Mouse (Mus musculus) cerebellum, postnatal 36 days (tissue): ENCODE data around the gene Ralgapa2.

Source experiments
- DNase-seq, 2 experiments: peaks; one replicate each; pipeline ENCODE4 v3.0.0; 2021 to 2022; ENCODE audit warnings: mixed read lengths in 2 of 2

Gene Ralgapa2

DNA sequence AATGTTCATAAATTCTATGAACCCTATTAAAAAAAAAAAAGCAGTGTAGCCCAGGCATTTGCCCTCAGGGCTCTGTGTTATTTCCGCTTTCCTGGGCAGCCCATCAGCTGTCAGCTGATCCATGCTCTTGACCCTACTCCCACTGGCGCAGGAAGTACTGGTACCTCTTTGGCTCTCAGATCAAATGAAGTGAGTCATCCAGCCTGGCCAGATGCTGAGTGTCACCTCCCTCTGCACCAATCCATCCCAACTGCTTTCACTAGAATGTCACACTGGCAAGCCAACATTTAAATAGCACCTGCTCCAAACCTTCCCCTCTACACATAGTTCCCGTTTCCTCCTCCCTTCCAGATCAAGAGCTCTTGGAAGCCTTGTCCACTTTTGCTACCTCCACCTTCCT is 84.8 kb downstream of the Ralgapa2 start:
- no peak for DNase-seq

DNA sequence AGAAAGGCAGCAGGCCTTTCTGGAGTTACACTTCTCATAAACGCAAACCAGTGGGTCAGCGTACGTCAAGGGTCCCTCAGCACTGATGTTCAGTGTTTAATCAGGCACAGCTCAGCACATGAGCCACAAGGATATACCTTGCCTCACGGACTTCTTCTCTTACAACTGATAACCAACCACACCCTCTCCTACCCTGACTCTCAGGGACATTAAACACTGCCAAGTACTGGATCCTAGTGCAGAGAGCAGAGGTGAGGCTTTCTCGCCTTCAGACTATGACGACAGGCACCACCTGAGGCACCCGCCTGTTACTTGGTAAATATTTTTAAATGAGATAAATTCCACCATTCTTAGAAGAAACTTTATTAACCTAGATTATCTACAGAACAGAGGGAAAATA is 85.8 kb downstream of the Ralgapa2 start:
- no peak for DNase-seq

DNA sequence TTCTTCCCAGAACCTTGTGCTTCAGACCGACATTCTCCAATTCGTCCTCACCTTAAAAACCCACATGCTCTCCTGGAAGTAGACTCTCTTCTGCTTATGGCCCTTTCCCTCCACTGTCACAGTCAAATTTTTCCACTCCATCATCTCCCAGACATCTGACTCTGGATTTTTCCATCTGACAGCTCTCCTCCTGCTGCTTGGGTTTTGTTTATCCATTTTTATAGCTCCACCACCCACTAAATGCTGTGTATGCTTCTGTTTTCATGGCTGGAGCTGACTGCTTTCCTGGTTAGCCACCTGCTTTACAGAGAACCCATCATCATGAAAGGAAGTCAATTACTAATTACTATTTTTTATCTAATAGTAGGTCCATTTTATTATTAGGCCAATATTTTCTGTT is 86.9 kb downstream of the Ralgapa2 start:
- DNase-seq: no peak

DNA sequence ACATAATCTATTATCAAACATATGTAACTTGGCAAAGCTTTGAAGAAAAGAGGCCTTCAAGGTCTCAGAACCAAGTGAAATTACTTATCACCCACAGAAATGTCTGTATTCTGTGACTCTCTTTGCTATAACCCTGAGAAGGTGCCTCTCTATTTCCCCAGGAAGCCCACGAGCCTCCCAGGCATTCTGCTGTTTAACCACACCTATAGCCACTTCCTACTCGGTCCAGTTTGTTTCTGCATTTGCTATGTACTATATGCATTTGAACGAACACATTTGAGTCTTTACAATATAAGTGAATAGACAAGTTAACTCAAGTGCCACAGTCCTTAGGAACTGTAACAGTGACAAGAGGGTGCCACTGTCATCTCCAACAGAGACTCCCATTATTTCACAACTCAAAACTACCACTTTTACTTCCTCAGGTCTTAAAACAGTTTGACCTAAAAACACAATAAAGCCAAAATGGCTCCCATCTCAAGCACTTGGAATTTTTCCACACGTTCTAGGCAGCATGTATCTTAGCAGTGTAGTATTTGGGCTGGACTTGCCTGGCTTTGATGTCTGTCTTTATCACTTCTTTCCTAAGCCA is 88.3 kb downstream of the Ralgapa2 start:
- DNase-seq: no peak

DNA sequence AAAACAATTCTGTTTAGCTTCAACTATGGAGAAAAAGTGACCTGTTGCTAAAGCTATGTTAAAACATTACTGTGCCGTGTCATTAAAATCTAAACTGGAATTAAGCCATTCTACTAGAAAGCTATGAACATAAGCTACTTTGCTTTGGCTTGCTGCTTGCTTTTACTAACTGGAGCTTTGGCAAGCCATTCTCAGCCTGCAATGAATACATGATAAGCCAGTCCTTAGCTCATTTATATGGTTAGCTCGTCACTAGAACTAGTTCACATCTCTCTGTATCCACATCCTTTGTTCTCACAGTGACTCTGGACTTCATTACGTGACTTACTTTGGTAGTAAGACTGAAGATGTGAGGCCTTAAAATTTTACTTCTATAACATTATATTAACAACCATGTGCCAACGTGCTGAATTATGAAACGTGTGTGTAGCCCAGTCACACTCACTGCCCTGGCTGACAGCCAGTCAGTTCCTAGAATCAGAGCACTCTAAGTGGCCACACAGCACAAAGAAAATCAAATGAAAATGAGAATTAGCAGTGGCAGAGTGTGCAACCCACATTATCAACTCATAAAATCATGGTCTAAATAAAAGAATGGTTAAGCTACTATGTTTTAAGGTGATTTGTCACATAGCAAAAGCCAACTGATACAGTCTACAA is 89.0 kb downstream of the Ralgapa2 start:
- no peak for DNase-seq

DNA sequence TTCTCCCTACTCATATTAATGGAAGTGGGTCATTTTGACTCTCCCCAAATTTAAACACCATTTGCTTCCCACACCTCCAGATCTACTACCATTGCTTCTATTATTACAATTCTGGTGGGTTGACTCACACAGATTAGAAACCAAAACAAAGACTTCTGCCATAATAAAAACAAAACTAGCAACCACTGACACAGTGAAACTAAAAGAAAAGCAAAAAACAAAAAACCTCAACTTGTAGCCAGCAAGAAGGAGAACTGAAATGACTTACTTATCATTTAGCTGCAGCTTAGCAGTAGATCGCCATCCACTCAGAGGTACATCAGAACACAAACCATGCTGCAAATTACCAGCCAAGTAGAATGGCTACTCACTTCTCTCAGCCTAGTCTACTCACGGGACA is 95.9 kb downstream of the Ralgapa2 start:
- DNase-seq: no peak

DNA sequence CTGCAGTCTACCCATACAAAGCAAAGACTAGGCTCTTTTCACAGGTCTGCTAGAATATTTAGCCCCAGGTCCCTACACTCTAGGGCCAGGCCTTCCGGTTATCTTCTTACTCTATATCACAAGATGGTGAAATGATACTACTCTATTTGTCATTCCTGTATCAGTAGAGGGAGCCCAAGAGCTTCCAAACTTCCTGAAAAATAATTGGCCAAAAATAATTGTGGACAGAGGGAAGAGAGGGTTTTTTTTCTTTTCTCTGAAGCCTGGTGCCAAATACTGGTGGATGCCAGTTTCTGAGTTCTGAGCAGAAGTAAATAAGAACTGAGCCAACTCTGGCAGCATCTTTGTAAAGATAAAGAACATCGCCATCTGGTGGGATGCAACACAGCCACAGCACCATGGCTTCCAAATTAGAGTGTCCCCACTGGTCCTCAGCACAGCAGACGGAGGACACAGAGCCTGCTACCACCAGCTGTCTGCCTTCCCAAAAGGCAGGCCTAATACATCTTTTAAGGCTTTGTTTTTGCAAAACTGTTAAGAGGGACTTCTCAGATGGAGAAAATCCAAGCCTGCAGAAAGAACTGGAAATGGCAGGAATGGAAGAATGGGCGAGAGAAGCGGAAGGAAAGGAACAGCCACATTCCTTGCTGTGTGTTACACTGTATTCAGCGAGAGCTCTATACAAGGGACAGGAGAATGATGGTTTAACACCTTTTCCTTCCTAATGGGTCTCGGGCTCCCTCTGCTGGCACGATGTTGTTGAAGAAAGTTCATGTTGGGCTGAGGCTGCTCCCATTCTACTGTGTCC is 97.5 kb downstream of the Ralgapa2 start:
- peak; percentile 84 to 88 for DNase-seq

DNA sequence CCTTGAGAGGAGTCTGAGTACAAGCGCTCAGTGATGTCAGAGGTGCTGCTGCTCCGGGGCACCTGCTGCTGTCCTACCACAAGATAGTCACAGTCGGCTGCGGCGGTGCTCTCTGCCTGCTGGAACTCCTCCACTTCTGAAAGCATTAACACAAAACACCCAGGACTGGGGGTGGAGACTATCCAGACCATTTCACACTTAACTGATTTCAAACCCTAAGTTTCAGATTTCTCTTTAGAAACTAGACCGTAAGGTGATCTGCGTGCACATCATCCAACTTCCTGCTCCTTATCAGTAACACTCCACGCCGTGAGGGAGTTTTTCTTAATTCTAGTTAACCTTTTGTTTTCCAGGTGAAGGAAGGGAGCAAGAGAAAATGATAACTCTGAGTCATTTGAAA is 99.4 kb downstream of the Ralgapa2 start:
- no peak for DNase-seq

DNA sequence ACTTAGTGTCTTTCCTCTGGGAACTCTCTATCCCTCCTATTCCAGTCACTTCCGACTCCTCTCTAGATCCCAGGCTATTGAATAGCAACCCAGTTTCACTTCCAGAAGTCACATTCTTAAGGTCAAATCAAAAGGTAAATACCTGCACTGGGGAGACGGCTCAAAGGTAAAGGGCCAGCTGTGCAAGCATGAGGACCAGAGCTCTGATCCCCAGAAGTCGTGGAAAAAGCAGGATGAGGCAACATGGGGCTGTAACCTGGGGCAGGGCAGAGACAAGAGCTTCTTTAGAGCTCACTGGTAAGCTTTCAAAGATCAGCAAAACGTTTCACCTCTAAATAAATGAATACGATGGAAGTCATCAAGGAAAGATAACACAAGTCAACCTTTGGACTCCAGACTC is 100.2 kb downstream of the Ralgapa2 start:
- DNase-seq: no peak

DNA sequence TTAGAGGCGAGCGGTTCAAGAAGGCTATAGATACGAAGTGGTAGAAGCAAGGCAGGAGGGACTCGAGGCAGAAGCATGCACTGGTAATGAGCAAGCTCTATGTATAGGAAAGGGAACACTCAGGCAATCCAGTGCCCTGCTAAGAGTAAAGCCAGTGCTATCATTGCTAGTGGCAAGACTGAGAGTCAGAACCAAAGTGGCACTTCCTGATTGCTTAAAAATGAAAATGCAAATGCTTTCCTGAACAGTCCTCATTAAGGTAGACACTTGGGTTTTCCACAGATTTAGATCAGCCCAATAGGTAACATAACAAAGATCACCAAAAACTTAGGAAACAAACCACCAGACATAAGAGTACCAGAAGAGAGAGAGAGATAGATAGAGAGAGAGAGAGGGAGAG is 105.1 kb downstream of the Ralgapa2 start:
- no peak for DNase-seq

DNA sequence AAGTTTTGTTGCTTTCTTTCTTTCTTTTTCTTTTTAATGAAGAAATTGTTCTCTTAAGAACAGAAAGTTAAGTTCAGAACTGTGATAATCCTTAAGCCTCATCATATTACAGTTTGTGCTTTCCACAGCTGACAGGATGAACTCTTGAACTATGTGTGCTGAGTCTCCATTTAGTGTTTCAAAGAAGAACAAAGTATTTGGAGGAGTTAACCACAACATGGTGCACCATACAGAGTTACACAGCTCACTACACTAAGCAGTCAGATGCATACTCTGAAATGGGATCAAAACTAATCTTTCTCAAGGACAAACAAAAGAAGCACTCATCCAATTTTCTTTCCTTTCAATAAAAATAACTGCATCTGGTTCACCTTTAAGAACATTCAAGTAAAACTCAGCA is 110.6 kb downstream of the Ralgapa2 start:
- no peak for DNase-seq

DNA sequence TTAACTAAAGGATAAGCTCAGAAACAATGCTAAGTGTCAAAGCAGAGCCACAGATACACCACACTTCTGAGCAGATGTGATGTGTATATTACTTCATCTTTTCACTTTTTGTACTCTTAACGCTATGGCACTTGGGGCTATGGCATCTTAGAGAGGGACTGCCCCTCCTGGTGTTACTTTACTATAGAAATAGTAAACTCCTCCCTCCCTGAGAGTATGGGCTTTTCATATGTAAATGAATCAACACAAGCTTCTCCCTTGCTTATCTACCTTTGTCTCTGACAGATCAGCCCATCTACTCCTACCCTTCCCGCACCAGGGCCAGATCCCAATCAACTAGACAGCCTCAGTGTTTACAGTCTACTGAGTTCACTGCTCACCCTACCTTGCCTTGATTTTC is 111.4 kb downstream of the Ralgapa2 start:
- no peak for DNase-seq

DNA sequence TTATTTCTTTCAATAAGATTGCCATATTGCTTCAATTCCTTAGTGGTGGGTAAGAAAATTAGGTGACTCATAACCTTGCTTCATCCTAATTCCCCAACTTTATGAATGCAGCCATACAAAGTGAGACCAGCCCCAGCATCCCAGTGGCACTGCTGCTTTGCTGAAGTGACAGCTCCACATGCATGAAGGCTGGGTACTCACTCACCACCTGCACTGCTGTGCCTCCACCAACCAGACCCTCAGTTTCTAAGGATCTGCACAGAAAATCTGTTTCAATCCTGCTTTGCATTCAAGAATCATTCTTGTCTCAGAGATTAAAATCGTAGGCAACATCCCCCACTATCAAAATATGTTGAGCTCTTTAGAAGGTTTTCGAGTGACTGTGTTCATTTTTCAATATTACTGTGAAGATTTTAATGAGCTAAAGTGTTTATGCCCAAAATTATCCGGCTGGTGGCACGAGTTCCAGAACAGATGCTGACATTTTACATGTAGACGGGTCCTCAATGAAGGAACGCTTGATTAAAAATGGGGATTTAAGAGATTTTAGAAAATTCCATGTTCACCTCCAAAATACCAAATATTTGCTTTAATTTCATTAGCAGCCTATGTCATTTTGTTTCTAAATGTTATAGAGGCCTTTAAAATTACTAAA is 113.8 kb downstream of the Ralgapa2 start:
- DNase-seq: no peak

DNA sequence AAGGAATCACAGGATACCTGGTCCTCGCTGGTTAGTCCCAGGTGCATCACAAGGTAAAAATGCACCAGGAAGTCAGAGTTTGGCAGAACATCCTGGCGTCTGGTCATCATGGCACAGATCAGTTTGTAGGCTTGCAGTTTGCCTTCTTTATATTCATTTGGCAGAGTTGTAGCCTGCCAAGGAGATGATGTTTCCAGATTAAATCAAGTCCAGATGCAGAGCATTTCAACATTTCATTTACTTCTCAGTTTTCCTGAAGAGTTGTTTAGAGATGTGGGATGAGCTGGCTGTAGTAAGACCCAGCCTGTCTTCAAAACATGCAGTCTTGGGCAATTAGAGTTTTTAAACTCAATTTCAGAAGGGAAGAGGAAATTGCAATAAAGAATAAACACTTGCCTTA is 124.9 kb downstream of the Ralgapa2 start:
- no peak for DNase-seq

DNA sequence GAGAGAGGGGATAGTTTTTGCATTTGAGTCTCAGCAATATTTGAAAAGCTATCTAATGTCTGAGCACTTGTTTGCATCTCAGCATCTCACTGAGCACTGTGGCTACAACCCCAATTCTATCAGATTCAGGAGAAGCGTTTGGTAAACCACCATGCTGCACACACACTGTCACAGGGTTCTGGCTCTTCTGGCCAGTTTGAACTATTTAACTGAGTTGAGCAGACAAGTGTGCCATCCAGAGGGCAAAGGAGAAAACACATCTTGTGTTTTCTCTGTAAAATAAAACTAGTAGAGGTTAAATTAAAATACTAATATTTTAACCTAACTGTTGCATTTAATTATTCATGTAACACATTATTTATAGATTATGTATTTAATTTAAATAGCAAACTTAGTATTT is 127.6 kb downstream of the Ralgapa2 start:
- no peak for DNase-seq

DNA sequence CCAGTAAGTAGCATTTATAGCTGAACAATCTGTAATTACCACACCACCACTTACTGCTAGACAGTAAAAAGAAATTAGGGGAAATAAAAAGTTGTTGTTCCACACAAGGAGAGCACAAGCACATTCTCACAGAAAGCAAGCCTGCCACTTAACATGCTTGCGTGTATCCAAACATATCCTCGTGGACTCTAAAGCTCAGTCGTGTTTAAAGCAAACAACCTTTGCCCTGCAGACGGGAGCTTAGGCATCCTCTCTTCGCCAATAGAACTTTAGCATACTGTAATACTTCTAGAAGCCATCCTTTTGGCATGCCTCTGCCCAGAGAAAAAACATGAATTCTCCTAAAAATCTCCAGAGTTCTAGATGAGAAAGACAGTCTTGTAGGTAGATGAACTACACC is 135.9 kb downstream of the Ralgapa2 start:
- DNase-seq: no peak

DNA sequence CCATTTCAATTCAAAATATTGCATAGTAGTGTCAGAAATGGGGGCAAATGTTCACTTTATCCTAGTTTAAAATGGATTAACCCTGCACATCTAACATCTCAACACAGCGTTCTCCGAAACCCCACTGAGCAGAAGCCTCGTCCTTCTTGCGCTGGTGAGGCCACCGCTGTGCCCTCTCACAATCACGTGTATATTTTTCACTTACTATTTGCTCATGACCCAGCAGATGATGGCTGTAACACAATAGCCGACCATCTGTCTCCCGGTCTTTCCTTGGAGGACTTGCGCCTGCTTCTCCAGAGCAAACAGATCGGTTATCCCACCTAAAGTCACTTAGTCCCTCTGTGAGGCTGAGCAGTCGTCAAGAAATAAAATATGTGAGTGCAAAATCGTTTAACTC is 146.0 kb downstream of the Ralgapa2 start:
- peak; percentile 33 to 41 for DNase-seq

DNA sequence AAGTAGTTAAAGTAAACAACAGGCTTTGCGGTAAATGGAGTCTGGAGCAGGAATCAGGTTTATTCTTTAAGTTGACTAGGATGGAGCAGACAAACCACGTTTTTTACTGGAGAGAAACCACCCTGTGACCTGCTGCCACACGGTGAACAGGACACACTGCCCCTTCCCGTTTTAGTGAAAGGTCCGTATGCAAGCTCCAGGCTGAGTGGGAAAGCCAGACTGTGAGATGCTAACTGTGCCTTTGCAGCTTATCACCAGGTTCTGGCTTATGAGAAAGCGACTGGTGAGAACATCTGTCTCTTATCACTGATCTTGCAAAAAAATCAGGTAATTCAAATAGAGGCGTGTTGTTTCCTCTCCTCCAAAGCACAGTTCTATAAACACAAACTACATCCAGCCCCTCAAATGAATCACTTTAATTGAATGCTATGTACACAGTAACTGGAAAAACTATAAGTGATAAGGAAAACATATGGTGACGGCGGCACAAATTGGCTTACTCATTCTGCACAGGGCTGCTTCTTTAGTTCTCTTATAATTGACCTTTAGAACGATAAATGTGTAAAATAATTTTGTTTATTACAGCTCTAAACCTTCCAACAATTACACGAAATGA is 146.7 kb downstream of the Ralgapa2 start:
- DNase-seq: no peak

DNA sequence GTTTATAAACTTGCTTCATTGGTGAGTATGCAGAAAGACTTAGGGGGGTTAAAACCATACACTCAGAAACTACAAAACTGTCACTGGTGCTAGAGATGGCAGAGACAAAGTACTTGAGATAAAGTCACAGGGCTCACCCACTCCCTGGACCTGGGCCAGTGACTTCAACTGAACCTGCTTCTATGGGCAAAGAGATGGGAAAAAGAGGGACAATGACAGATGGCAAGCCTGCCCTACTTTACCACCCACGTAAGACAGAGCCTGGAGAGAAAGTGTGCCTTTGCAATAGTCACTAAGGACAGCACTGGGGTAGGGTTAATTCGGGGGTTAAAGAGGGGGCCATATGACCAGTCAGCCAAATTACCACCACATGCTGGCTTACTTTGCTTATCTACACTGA is 148.7 kb downstream of the Ralgapa2 start:
- DNase-seq: peak; percentile 69 to 72

DNA sequence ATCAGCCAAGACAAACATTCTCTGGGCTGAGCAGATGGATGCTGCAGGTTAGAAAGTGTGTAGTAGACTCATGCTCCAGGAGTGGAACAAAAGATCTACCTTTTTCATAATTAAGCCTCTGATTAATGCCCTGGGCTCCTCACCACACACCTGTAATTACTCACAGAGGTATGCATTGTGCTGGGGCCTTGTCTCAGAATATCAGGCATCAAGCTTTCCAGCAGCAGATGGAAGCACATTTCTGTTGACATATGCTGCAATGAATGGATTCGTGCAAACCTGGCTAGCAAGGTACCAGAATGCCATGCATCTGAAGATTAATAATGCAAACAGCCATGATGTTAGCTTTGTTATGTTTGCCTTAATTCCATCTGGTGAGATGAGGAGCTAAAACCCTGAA is 149.2 kb downstream of the Ralgapa2 start:
- no peak for DNase-seq

DNA sequence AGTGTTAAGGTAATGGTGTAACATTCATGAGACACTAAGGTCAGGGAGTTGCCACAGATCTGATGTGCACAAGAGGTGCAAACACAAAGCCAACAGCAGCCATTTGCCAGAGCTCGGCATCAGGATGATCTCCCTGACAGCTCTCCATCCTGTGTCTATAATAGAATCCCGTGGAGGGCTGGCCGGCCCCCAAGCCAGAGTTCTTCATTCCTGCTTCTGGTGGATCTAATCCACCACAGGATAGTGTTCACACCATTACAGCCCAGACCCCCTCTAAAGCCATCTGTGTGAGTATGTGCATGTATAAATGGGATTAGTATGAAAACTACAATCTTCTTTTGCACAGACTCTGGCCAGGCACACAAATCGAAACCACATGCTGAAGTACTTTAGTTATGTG is 150.2 kb downstream of the Ralgapa2 start:
- DNase-seq: no peak

DNA sequence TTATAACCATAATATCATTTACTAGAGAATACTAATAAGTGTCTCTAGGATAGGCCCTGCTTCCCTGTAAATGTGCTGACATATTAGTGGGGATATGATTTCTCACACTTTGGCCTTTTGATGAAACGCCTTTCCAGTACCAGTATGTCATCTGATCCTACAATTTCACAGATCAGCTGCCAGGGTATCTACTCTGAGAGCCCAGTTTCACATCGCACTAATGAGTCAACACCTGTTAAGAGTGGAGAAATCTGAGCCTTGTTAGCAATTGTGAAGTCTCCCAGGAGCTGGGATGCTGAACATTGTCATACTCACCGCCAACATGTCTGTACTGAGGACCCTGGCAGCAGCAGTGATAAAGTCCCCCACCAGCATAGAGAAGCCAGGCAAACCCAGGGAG is 151.1 kb downstream of the Ralgapa2 start:
- no peak for DNase-seq

DNA sequence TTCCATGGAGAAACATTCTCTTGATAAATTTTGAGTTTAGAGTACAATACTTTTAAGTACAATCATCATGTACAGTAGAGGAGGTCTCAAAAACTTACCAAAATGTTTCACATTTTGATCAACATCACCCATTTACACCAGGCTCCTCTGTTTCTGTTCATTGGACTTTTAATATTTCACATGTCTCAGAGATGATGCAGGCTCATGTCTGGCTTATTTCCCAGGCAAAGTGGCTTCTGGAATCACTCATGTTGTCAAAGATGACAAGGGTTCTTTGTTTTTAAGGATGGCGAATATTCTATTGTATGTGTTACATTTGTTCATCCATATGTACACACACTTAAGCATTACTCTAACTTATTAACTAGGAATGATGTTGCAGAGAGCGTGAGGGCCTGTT is 152.5 kb downstream of the Ralgapa2 start:
- DNase-seq: no peak
